Mouse (Mus musculus) heart, embryonic 11.5 days (tissue): ENCODE data around the gene Dusp16. TPM values are rescaled to one million over a fixed set of nuclear protein-coding genes. Genes with fewer than 3 reads are reported as not detected.
A peak's percentile ranks its signal among the peaks of the same experiment; 100 is the strongest.

Experiments
- ATAC-seq: fragments of 200-750 bp; cut with Nextera tagmentation; replicated peaks from 2 replicates; pipeline ENCODE4 v1.8.0; 2017; ENCODE audit warnings: moderate library complexity; ENCODE audit not compliant: insufficient number of reproducible peaks, low FRiP score, low TSS enrichment
- H3K27ac ChIP-seq: fragments of 300-500 bp; sonication (generic); 2 replicates; pipeline ENCODE4 v1.5.1; 2014; ENCODE audit warnings: mild to moderate bottlenecking, low read depth, low read length
- H3K27me3 ChIP-seq: fragments of 300-500 bp; sonication (generic); 2 replicates; pipeline ENCODE4 v1.6.1; 2014; ENCODE audit warnings: mild to moderate bottlenecking, low read length, mixed read lengths; ENCODE audit not compliant: control insufficient read depth, insufficient read depth
- H3K36me3 ChIP-seq: fragments of 300-500 bp; sonication (generic); 2 replicates; pipeline ENCODE4 v1.6.1; 2014; ENCODE audit warnings: mild to moderate bottlenecking, low read length, moderate library complexity, mixed read lengths; ENCODE audit not compliant: control insufficient read depth, insufficient read depth
- H3K4me1 ChIP-seq: fragments of 300-500 bp; sonication (generic); 2 replicates; pipeline ENCODE4 v1.6.1; 2014; ENCODE audit warnings: low read length; ENCODE audit not compliant: control insufficient read depth, insufficient read depth
- H3K4me2 ChIP-seq: fragments of 300-500 bp; sonication (generic); 2 replicates; pipeline ENCODE4 v1.6.1; 2014; ENCODE audit warnings: mild to moderate bottlenecking, moderate library complexity
- H3K4me3 ChIP-seq: fragments of 300-500 bp; sonication (generic); 2 replicates; pipeline ENCODE4 v1.5.1; 2014; ENCODE audit warnings: low read depth, low read length
- H3K9ac ChIP-seq: fragments of 300-500 bp; sonication (generic); 2 replicates; pipeline ENCODE4 v1.6.1; 2014; ENCODE audit warnings: mild to moderate bottlenecking, low read depth, low read length, moderate library complexity
- H3K9me3 ChIP-seq: fragments of 300-500 bp; sonication (generic); replicated peaks from 2 replicates; pipeline ENCODE4 v1.6.1; 2016; ENCODE audit warnings: low read length; ENCODE audit not compliant: control insufficient read depth
- WGBS: fragments of 180-500 bp; shearing (Covaris S2); extraction: QIAGEN DNeasy Blood & Tissue Kit; methylation state at CpG from one replicate; pipeline ENCODE4 v1.1.7; 2014; ENCODE audit not compliant: insufficient replicate concordance; 5-methylcytosine and 5-hydroxymethylcytosine counted together
- polyA plus RNA-seq: library from polyadenylated mRNA; unstranded; fragments of >200 nt; fragmentation: Nextera tagmentation; extraction: Ambion mirVana; gene quantifications from 2 replicates; pipeline ENCODE4 v1.2.1, GENCODE M21; 2014

Dusp16 gene
- polyA plus RNA-seq, 1 experiment from 2014 or later: 19.7 TPM

DNA sequence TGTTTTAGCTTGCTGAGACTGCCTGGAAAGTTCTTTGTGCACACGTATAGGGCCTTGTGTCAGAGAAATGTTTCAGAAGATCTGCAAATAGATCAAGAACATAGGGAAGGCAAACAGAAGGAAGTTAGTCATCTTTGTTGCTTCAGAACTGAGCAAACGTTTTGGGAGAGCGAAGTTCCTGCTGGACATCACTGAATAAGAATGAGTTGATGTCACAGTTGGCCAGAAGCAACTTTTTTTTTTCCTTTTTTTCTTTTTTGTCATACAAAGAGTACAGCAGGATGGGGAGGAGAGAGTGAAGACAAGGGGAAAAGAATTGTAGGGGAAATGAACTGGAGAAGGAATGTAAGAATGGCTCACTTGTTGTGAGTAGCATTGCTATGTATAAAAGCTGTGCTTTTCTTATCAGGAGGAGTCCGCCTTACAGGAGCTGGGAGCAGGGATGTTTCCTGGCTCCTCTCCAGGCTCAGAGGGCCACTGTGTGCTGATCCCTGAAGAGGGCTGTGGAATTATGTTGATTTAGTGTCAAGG is 121.5 kb downstream of the Dusp16 start:
- H3K36me3 ChIP-seq: no peaks in the 10 kb centered on the region
- no peaks in the 10 kb centered on the region for H3K27me3 ChIP-seq
- H3K9ac ChIP-seq: no peak overlapping the region
- H3K9me3 ChIP-seq: no peaks in the 10 kb centered on the region
- peak overlapping the region; percentile 18; the same call in 1 of the 2 replicates for H3K4me2 ChIP-seq
- peak overlapping the region; percentile 69 for H3K27ac ChIP-seq
- no peak overlapping the region for H3K4me3 ChIP-seq
- peaks cover 22% of the 10 kb centered on the region for H3K4me1 ChIP-seq
- 39% methylated on average over 4 of the region's 4 CpGs for WGBS
- peak; percentile 81 for ATAC-seq

- Histone ChIP-seq H3K9me3 (no peaks in the 10 kb centered on the region), H3K36me3 (no peaks in the 10 kb centered on the region), H3K4me2 (no peak overlapping the region), H3K4me3 (no peak overlapping the region), H3K9ac (no peak overlapping the region), H3K27me3 (no peaks in the 10 kb centered on the region), H3K4me1 (peaks cover 22% of the 10 kb centered on the region), H3K27ac (no peak overlapping the region)
- 75% methylated on average over 6 of the region's 6 CpGs for WGBS
- no peak for ATAC-seq
These were observed 123.1 kb downstream of the Dusp16 start for GRCm38 (mm10) chr6:134669179-134669865.

GRCm38 (mm10) chr6:134668519-134668918 is 123.9 kb downstream of the Dusp16 start:
- WGBS: 80% methylated on average over 2 of the region's 2 CpGs
- Histone ChIP-seq H3K4me1 (peaks cover 22% of the 10 kb centered on the region), H3K4me2 (no peak overlapping the region), H3K27ac (no peak overlapping the region), H3K9me3 (no peaks in the 10 kb centered on the region), H3K36me3 (no peaks in the 10 kb centered on the region), H3K27me3 (no peaks in the 10 kb centered on the region), H3K9ac (no peak overlapping the region), H3K4me3 (no peak overlapping the region)
- no peak for ATAC-seq

DNA sequence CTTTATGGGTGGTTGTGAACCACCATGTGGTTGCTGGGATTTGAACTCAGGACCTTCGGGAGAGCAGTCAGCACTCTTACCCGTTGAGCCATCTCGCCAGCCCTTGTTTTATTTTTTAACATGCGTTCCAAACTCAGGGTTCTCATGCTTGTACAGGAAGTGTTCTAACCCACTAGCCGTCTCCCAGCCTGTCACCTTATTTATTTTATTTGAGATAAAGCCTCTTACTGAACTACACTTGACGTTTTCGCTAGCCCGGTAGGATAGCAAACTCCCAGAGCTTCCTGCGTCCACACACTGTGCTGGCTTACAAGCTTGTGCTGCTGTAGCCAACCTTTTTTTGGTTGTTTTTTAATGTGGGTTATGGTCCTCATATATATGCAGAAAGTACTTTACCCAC is 126.6 kb downstream of the Dusp16 start:
- no peak overlapping the region for H3K27ac ChIP-seq
- H3K9me3 ChIP-seq: no peaks in the 10 kb centered on the region
- no peaks in the 10 kb centered on the region for H3K36me3 ChIP-seq
- no peak overlapping the region for H3K9ac ChIP-seq
- no peak overlapping the region for H3K4me3 ChIP-seq
- peaks cover 9% of the 10 kb centered on the region for H3K4me1 ChIP-seq
- no peak for ATAC-seq
- H3K4me2 ChIP-seq: no peak overlapping the region
- 51% methylated on average over 9 of the region's 9 CpGs for WGBS
- no peaks in the 10 kb centered on the region for H3K27me3 ChIP-seq

Other genes starting within 250 kb of the Dusp16 start
- gene Lrp6, start 225.7 kb downstream of the Dusp16 start, polyA plus RNA-seq: 20.6 and 20.8 TPM in 2 replicates
- gene Mansc1, start 160.1 kb downstream of the Dusp16 start, polyA plus RNA-seq: 7.2 and 7.3 TPM in 2 replicates
- gene Borcs5, start 153.1 kb downstream of the Dusp16 start, polyA plus RNA-seq: 15.1 and 16.0 TPM in 2 replicates
- 1.3 and 1.5 TPM in 2 replicates for gene Crebl2, start 37.5 kb upstream of the Dusp16 start, polyA plus RNA-seq
- gene Gpr19, start 106.0 kb upstream of the Dusp16 start, polyA plus RNA-seq: 11.1 and 12.0 TPM in 2 replicates
- 13.9 and 14.7 TPM in 2 replicates for gene Cdkn1b, start 127.8 kb upstream of the Dusp16 start, polyA plus RNA-seq
- gene Apold1, start 189.1 kb upstream of the Dusp16 start, polyA plus RNA-seq: 4.3 TPM in 2 replicates
- gene Ddx47, start 219.0 kb upstream of the Dusp16 start, polyA plus RNA-seq: 74.6 and 78.3 TPM in 2 replicates